Comparison of ENCODE assay signal across 8 mouse cellular contexts in the genomic region with DNA sequence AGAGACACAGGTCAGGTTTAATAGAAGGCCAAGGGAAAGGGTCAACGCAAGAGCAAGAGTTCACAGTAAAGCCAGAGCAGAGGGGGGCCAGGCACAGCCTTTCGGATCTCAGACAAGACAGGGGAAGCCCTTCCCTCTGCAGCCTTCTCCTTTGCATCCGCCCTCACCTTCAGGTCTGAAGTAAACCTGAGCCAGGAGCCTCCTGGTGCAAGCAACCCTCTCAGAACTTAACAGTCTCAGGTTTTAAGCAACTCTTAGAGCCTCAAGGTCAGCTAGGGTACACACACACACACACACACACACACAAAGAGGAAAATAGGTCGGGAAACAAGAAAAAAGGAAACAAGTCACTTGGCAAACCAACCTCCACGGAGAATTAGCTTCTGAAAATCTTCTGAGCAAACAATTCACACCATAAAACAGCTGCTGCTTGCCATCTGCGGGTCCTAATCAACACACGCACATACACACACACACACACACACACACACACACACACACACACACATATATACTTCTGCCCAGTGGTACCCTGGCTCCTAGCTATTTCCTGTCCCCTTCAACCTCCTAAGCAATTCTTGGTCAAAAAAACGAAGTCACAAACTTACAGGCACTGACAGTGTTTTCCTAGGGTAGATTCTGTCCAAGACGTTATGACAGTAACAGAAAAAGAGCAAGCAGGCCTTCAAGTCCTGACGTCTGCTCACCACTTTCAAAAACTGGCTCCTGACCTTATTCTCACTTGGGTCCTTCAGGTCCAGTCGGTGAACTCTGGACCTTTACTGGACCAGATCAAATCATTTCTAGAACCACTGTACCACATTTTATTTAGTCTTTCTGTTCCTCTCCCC.
DNase-seq lines count a peak whose midpoint lies in the region; ATAC-seq and TF ChIP-seq lines count a peak whose summit lies in the region.

No protein-coding gene starts in this region.

- no peak overlapping the region for H3K4me2 ChIP-seq in forebrain, embryonic 16.5 days (ENCODE audit: low read length)
- peak overlapping the region; percentile 55 for H3K4me2 ChIP-seq in liver, embryonic 16.5 days (ENCODE audit: low read depth, low read length)

- peak overlapping the region; percentile 24; the same call in 1 of the 2 replicates for H3K27ac ChIP-seq in forebrain, embryonic 16.5 days (ENCODE audit: low read length)
- peak overlapping the region; percentile 21; the same call in 1 of the 2 replicates for H3K27ac ChIP-seq in liver, embryonic 16.5 days (ENCODE audit: low read length)
- H3K27ac ChIP-seq in thymus, adult 2 months (ENCODE audit: control insufficient read depth, insufficient read depth, low read length) = peak overlapping the region; percentile 87

- H3K27me3 ChIP-seq in forebrain, embryonic 16.5 days (replicated peaks; ENCODE audit: control insufficient read depth, insufficient read depth, low read length) = no peaks in the 10 kb centered on the region
- no peaks in the 10 kb centered on the region for H3K27me3 ChIP-seq in liver, embryonic 16.5 days (ENCODE audit: control insufficient read depth, insufficient read depth, low read depth, low read length)
- H3K27me3 ChIP-seq in thymus, adult 2 months (ENCODE audit: control insufficient read depth, insufficient read depth, low read length) = no peaks in the 10 kb centered on the region

- 24% methylated on average over 11 of the region's 11 CpGs for WGBS in forebrain, embryonic 16.5 days
- WGBS in liver, embryonic 16.5 days (ENCODE audit: insufficient replicate concordance) = 25% methylated on average over 11 of the region's 11 CpGs
- WGBS in thymus, adult 2 months = 14% methylated on average over 11 of the region's 11 CpGs

- no peaks in the 10 kb centered on the region for H3K9me3 ChIP-seq in forebrain, embryonic 16.5 days (ENCODE audit: control insufficient read depth, low read length)
- no peaks in the 10 kb centered on the region for H3K9me3 ChIP-seq in liver, embryonic 16.5 days (replicated peaks; ENCODE audit: control insufficient read depth, low read length)

- DNase-seq in lung, postnatal 10 days = peak; percentile 35
- no peak for DNase-seq in lung, postnatal 36 days
- peak; percentile 49 for DNase-seq in thymus, adult 2 months
- DNase-seq in frontal cortex, postnatal 14 days (ENCODE audit: low spot score in 2 of 2) = no peak
- DNase-seq in left cerebral cortex, adult 8-10 months (ENCODE audit: low spot score in 2 of 2) = no peak

- H3K36me3 ChIP-seq in forebrain, embryonic 16.5 days (ENCODE audit: control insufficient read depth, insufficient read depth) = no peaks in the 10 kb centered on the region
- H3K36me3 ChIP-seq in liver, embryonic 16.5 days (ENCODE audit: control insufficient read depth, insufficient read depth) = no peaks in the 10 kb centered on the region
- H3K36me3 ChIP-seq in thymus, adult 2 months (ENCODE audit: control insufficient read depth, insufficient read depth, low read length) = no peaks in the 10 kb centered on the region

- H3K4me3 ChIP-seq in forebrain, embryonic 16.5 days (replicated peaks; ENCODE audit: low read length) = no peak overlapping the region
- no peak overlapping the region for H3K4me3 ChIP-seq in liver, embryonic 16.5 days (ENCODE audit: low read depth, low read length)
- peak overlapping the region; percentile 19 for H3K4me3 ChIP-seq in thymus, adult 2 months (ENCODE audit: control insufficient read depth, insufficient read depth, low read length)

- no peak overlapping the region; the same call in 1 of the 2 replicates for H3K9ac ChIP-seq in forebrain, embryonic 16.5 days (replicated peaks; ENCODE audit: low read depth, low read length)
- H3K9ac ChIP-seq in liver, embryonic 16.5 days (ENCODE audit: low read depth, low read length) = no peak overlapping the region

- no peak for ATAC-seq in forebrain, embryonic 16.5 days
- peak; percentile 18 for ATAC-seq in inflammation-experienced regulatory T-cells, adult 6 months
- ATAC-seq in liver, embryonic 16.5 days (ENCODE audit: low read depth) = no peak

- H3K4me1 ChIP-seq in forebrain, embryonic 16.5 days (replicated peaks; ENCODE audit: control insufficient read depth, insufficient read depth, low read length) = peaks cover 22% of the 10 kb centered on the region
- H3K4me1 ChIP-seq in liver, embryonic 16.5 days (ENCODE audit: control insufficient read depth, low read depth, low read length) = no peaks in the 10 kb centered on the region; the same call in 1 of the 2 replicates
- H3K4me1 ChIP-seq in thymus, adult 2 months (replicated peaks; ENCODE audit: control insufficient read depth, insufficient read depth, low read length) = peaks cover 22% of the 10 kb centered on the region

- TF ChIP-seq CTCF in thymus, adult 2 months (IDR thresholded peaks at IDR 0.05; ENCODE audit: borderline replicate concordance, control insufficient read depth, extremely low read depth, insufficient read depth, low read length, poor library complexity) = no peak

- no peak for TF ChIP-seq POLR2A in thymus, adult 2 months (IDR thresholded peaks at IDR 0.05; ENCODE audit: control insufficient read depth, extremely low read depth, insufficient read depth, low read length, poor library complexity)

Comparison
In these comparisons a context has a peak if more than half of its experiments do, and no peak if none do; other contexts are left out.
1. DNase-seq: peak in lung, postnatal 10 days (single experiment) and thymus, adult 2 months (single experiment); none in lung, postnatal 36 days (single experiment), frontal cortex, postnatal 14 days (0 of 2) and left cerebral cortex, adult 8-10 months (0 of 2).
2. H3K27ac ChIP-seq: peak in every context shown above with its lines; median percentile 87 in thymus, adult 2 months; 24 in forebrain, embryonic 16.5 days; 21 in liver, embryonic 16.5 days.